Mouse (Mus musculus) lung, adult 2 months (tissue): ENCODE results near the gene Suv39h2.

Source experiments
- CTCF ChIP-seq: fragments of 200-500 bp; IDR thresholded peaks from 2 replicates; pipeline ENCODE4 v1.5.1; 2011; ENCODE audit warnings: mild to moderate bottlenecking, low read length, control low read depth; ENCODE audit not compliant: insufficient read depth
- POLR2A ChIP-seq: fragments of 200-500 bp; IDR thresholded peaks from 2 replicates; pipeline ENCODE4 v1.6.1; 2011; ENCODE audit warnings: low read depth, mild to moderate bottlenecking, control low read depth, low read length, borderline replicate concordance; ENCODE audit errors: extremely low read depth

- TF ChIP-seq POLR2A (peak; percentile 86; the same call in 1 of the 2 replicates), CTCF (no peak)
These were observed at the start of gene Suv39h2 for GRCm38 (mm10) chr2:3474861-3475283.
